Mouse (Mus musculus) lung, postnatal 0 days (tissue): ENCODE data around the gene Dnaaf5.

Source experiments
- CTCF ChIP-seq: IDR thresholded peaks from 2 replicates; pipeline ENCODE4 v1.5.1; 2016; ENCODE audit warnings: antibody characterized with exemption, mild to moderate bottlenecking
- EP300 ChIP-seq: IDR thresholded peaks from 2 replicates; pipeline ENCODE4 v1.6.1; 2016; ENCODE audit warnings: antibody characterized with exemption, mild to moderate bottlenecking, control low read depth

DNA sequence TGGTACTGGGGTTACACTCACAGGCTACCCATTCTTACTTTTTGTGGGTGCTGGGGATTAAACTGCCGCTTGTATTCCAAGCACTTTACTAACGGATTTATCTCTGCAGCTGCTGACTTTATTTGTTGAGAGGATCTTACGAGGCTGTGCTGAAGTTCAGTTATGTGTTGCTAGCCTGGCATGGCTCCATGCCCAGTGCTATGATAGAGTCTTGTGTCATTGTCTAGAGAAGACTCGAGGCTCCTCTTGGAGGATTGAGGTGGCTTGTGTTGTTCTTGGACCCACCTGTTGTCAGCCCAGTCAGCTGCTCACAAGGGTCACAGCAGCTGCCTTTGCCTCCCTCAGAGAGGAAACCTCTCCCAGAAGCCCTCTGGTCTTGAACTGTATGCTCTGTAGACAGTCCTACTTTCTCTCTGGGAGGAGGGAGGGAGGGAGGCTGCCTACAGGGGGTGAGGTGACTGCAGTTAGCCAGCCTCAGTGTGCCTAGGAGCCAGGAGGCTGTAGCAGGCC, 70.0 kb downstream of the Dnaaf5 start:
- TF ChIP-seq EP300, result no peak
- no peak for TF ChIP-seq CTCF
